Mouse (Mus musculus) T-helper 17 cell (primary cell): ENCODE results near the gene Timp3.
"Not testable (repeated sequence)": the region's sequence is repeated elsewhere in the genome, so short reads cannot be mapped to it uniquely, and the experiment has no call there.

ENCODE experiments used
- in situ Hi-C, 2 experiments: fragments of 300-600 bp; cut with MboI, MseI; formaldehyde crosslinking; loops; 1 replicate in 1 of 2; 2 replicates in 1 of 2; pipeline ENCODE4 v1.15.1; 2025; ENCODE audit warnings: high pct_unique_total_duplicates in 2 of 2

Gene Timp3

DNA sequence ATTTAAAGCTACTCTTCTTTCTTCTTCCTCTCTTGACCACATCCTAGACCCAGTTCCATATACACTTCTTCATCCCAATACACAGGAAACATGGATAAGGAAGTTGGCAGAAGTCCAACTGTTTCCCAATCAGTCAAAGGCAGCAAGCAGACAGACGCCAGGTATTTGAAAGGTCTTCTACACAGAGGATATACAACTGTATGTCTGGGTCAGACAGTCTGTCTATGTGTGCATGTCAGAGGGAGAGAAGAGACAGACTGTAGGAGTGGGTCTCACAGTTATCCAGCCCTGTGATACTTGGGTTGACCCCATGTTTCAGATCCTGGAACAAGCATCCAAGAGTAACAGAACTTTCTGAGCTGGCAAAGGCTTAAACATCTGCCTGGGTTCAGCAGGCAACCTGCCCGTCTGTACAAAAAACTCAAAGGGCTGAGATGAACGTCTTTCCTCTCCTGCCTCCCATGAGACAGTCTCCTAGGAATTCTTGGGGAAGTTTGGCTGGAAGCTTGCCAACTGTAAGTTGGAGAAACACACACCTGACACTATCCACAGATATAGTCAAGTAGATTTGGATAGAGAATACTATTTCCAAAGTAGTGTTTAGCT lies 46.2 kb downstream of the Timp3 start:
- in situ Hi-C loops: no loop called here

DNA sequence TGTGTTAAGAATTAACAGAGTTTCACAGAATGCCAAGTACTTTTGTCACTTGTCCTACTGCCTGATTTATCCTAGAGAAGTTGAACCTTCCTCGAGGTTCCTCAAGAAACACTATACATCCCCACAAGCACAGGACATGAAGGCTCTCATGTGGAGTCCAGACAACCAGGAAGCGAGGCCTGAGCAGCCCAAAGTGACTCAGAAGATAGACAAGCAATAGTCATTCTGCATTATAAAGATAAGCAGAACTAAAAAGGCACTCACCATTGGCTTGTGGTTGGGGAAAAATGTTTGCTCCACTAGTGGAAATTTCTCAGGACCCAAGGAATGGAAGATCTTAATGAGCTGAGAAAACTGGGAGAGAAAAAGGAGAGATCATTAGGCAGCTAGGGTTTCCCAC lies 51.1 kb downstream of the Timp3 start:
- in situ Hi-C loops: no loop called here

DNA sequence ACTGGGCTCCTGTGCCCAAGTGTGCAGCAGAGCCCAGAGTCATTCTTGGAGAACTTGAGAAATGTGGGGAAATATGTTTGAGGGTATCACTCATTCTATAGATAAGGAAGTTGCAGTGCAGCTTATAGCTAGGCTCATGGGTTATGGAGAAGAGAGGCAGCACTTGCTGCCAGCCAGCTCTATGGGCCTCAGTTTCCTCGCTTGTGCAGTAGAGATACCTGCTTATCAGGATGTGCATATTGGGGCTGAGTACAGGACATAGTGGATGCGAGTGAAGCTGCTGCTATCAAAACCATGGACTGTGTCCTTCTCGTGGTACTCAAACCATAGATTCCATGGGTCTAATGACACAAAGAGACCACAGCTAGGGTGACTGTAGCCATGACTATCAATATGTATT lies 52.3 kb downstream of the Timp3 start:
- in situ Hi-C loops: no loop called here

DNA sequence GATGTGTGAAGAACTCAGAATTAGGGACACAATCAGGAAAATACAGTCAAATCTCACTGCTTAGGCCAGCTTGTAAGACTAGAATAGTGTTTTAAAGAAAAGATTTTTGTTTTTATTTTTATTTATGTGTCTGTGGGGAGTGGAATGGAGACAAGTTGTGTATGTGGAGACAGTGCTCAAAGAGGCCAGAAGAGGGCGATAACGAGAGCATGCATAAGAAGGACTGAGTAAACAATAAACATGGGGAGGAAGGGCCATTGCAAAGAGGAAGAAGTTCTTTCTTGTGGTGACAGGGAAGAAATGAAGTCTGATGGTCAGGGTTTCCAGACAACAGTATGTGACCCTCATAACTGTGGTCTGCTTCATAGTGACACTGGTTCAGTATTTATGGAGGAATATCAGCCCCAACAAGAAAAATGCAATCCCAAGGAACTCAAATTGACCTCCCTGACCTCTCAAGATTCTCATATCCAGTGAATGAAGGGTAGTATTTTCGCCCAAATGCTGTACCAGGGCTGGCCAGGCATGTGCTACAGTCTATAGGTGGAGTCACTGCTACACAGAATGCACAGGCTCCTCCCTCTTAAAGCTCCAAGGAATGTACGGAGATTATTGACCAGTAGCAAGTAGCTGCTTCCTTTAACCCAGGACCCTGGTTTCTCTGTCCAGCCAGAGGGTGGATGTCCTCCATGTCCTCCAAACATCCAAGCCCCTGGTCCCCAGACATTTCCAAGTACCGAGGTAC lies 56.8 kb downstream of the Timp3 start:
- in situ Hi-C loops: no loop called here

DNA sequence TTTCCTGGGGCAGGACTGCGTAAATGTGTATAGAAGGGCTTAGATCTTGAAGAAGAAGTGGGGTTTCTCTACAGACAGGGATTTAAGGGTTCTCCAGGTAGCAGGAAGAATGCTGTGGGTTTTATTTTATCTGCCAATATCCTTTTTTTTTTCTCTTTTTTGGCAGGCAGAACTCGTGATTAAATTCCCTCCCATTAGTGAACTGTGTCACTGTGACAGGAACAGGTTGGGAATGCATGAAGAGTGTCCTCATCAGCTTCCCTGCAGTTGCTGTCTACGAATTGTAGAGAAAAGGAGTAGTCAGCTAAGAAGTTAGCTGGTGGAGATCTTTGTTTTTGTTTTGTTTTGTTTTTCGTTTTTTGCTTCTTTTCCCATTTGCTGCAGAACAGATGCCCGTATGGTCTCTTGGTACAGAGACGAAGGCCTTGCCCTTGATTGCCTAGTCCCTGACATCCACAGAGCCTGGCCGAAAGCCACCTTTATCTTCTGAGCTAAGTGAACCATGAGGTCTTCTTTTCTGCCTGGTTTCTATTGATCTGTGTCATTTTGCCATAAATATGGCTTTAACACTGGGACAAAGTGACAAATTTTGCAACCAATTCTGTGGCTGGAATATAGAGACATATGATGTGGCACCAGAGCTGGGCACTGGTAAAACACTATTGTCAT lies 58.3 kb downstream of the Timp3 start:
- in situ Hi-C loops: no loop called here

DNA sequence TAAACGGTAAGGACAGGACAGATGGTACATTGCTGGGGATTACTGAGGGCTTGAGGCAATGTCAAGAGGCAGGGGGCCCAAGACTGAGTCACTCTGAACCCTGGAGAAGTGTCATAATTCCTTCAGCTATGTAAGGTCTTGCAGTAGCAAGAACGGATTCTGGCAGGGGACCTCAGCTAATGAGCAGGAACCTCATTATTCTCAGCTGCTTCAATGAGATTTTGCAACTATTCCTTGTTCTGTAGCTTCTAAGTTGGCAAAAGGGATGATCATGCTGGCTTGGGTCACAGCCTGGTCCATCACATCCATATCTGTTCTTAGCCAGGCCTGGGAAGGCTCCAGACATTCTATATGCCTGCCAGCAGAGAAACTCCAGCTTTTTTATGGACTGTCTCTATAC lies 59.0 kb downstream of the Timp3 start:
- in situ Hi-C loops: no loop called here

DNA sequence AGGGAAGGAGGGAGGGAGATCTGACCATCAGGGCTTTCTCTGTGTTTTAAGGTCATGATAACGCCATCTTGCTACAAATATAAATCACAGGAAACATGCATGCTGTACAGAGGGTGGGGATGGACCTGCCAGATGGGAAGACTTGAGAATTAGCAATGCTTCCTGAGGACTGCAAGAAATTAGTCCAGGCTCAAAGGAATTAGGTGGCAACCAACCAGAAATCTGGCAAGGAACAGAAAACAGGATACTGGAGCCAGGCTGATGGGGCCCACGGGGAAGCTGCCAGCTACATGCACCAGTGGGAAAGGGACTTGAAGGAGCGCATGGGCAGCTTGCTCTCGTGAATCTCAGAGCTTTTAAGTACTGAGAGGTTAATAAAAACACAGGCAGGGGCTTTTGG lies 59.5 kb downstream of the Timp3 start:
- in situ Hi-C loops: no loop called here

DNA sequence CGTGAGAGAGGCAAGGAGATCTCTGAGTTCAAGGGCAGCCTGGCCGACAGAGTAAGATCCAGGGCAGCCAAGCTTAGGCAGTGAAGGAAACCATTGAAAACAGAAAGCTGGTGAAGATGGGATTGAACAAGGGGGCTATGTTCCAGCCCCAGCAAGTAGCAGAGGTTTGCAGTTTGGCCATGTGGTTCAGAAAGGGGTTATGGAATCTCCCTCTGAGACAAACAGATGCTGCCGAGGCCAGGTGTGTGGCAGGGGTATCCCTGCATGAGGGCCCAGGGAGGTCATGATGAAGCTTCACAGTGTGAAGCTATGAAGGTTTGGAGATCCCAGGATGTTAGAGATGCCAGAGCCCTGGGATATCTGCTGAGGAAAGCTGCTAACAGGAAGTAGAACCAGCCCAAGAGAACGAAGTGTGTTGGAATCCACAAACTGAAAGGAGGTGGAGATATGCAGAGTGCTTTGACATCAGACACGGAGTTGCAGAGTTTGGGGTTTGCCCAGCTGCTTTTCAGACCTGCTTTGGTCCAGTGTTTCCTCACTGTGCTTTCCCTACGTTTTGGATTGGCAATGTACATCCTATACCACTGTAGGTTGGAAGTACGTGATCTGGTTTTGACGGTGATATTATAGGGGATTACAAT lies 63.6 kb downstream of the Timp3 start:
- in situ Hi-C loops: no loop called here

DNA sequence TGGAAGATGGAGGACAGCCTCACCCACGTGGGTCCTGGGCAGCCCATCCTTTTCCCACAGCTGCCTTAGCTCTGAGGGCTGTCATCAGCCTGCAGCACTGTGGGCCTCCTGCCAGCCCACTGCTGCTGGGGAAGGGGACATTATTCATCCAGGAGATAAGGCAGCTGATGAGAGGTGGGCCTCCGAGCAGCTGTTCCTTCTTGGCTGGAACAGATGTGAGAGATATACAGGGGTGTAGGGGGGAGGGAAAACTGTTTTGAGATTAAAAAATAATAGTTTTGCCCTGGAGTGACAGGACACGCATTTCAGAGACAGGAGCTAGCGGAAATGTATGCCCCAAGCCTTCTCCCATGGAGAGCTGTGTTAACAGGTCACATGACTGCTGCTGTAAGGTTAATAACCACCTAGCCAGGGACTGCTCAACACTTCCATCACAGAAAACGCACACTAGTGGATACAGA lies 65.5 kb downstream of the Timp3 start:
- in situ Hi-C loops: no loop called here

DNA sequence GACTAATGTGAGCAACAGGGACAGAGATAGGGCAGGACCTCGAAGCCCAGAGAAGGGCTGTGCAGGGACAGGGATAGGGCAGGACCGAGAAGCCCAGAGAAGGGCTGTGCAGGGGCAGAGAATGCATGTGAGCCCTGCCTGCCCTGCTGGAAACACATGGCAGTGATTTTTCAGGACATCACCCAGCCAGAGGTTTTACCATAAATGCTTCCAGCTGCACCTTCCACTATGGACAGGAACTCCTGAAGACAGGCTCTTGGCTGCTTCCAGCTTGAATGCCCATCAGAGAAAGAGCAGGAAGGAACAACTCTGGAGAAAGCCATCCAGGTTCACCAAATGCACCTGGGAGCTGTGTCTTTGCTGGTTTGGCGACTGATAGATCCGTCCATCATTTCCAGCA lies 67.2 kb downstream of the Timp3 start:
- in situ Hi-C loops: no loop called here

DNA sequence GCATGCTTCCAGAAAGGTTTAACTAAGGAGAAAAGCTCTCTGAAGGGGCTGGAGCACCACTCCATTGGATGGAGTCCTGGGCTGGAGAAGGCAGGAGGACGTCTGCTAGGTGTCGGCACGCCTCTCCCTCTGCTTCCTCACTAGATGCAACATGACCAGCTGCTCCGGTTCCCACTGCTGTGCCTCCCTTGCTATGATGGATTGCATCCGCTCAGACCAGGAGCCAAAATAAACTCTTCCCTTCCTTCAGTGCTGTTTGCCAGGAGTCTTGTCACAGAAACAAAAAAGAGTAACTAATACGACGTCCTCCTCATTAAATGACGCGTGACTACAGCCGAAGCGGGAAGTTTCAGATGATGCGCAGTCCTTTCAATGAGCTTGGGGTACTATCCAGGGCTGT lies 68.6 kb downstream of the Timp3 start:
- in situ Hi-C loops: no loop called here

DNA sequence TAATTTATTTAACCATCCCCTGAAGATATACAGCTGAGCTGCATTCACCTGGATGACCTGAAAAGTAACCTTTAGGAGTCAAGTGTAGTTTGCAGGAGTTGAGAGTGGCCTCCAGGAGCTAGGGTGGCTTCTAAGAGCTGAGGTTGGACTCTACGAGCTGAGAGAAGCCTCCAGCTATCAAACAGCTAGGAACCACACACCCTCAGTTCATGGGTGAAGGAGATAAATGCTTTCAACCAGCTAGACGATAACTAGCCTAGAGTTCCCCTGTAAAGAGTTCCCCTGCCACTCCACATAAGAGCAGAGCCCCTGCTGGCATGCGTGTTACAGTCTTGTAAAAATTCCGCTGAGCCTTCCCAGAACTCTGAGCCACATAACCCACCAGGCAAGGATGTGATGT lies 69.2 kb downstream of the Timp3 start:
- in situ Hi-C loops: no loop called here

DNA sequence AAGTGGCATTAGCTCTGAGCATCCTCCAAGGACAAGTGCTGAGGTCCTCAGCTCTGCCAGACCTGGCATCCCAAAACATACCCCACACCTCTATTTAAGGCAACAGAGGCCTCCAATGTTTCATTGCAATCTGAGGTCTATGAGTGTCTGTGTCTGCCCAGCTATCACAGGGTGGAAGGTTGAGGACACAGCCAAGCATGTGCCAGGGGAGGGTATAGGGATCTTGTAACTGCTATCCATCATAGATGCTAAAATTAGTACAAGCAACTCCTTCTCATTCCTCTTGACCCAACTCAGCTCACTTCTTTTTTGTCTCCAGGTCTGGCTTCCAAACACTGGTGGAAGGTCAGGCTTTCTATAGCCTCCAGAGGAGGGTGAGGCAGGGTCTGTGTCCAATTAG lies 71.4 kb downstream of the Timp3 start:
- in situ Hi-C loops: no loop called here

DNA sequence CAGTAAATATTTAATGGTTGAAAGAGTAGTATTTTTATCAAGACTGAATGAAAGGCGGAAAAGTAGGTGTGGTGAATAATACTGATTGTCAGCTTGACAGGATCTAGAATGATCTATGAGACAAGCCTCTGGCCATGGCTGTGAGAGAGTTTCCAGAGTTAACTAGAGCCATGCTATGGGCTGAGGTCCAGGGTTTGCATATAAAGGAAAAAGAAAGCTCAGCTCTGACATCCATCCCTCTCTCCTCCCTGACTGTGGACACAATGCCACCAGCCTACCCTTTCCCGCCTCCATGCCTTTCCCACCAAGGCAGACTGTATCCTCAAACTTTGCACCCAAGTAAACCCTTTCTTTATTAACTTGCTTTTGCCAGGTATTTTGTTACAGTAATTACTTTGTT lies 73.9 kb downstream of the Timp3 start:
- in situ Hi-C loops: no loop called here

DNA sequence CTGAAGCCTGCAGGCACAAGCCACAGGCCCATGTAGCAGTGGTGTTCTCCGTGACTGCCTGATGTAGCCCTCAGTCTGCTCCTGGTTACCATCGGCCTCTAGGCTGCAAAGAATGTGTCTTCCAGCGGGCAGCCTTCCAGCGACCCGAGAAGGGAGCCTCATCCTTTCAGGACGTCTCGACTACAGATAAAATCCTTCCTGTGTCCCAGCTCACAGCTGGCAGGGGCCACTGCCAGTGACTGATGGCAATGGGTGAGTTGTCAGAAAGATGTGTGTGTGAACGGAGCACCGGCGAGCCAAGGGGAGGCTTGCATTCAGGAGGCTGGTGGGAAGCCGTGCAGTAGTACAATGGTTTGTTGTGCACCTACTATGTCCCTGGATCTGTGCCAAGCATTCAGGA lies 75.7 kb downstream of the Timp3 start:
- in situ Hi-C loops: no loop called here

DNA sequence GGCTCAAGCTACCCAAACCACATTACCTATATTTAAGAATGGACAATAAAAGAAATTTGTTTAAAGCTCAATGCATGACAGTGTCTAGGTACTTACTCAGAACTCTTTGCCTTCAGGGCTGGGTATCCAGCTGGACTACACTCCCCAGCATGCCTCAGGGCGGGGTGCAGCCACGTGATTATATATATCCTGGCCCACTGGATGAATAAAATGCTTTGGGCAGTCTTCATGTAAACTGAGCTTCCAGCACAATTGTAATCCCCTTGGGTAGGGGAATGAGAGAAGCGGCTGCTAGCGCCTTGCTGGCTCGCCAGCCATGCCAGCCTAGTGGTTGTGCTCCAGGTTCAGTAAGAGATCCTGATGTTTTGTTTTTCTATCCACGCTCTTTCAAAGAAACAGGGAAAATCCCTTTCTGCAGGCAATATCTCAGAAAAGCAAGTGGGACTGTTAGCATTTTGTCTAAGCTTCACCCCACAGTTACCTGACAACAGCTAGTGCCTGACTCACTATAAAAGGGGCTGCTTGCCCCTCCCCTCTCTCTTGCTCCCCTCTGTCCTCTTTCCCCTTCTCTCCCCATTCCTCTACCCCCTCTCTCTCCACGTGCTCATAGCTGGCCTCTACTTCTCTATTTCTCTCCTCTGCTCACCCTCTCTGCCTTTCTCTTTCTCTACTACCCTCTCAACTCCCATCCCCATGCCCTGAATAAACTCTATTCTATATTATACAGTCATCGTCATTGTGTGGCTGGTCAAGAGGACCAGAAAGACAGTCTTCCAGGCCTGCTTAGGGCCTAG lies 76.4 kb downstream of the Timp3 start:
- in situ Hi-C loops: no loop called here

DNA sequence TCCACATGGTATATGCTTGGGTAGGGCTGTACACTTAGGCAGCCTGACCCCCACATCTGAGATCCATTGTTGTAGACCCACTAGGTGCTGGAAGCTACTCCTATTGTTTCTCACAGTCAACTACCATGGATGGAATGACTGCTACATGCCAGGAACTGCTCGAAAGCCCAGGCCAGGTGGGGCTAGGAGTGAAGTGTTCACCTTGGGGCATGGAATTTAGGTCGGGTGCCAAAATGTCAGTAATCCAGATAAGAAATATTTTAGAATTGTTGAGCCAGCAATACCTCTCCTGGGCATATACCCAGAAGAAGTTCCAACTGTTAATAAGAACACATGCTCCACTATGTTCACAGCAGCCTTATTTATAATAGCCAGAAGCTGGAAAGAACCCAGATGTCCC lies 78.6 kb downstream of the Timp3 start:
- in situ Hi-C loops: not testable (repeated sequence)

DNA sequence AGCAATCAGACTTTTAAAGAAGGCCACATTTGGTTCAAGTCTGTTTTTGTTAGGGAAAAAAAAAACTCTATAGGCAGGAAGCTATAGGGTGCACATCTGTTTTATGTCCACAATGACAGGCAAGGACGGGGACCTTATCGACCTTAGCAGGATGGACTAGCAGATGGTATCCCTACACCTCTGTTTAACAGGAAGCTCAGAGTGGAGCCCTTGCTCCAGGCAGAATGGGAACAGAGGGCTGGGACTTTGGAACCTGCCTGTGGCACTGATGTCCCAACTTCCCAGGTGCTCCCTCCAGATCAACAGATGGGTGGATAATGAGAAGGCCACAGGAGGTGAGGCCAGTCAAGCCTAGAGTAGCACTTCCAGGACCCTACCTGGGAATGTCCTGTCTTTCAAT lies 80.5 kb downstream of the Timp3 start:
- in situ Hi-C loops: no loop called here

DNA sequence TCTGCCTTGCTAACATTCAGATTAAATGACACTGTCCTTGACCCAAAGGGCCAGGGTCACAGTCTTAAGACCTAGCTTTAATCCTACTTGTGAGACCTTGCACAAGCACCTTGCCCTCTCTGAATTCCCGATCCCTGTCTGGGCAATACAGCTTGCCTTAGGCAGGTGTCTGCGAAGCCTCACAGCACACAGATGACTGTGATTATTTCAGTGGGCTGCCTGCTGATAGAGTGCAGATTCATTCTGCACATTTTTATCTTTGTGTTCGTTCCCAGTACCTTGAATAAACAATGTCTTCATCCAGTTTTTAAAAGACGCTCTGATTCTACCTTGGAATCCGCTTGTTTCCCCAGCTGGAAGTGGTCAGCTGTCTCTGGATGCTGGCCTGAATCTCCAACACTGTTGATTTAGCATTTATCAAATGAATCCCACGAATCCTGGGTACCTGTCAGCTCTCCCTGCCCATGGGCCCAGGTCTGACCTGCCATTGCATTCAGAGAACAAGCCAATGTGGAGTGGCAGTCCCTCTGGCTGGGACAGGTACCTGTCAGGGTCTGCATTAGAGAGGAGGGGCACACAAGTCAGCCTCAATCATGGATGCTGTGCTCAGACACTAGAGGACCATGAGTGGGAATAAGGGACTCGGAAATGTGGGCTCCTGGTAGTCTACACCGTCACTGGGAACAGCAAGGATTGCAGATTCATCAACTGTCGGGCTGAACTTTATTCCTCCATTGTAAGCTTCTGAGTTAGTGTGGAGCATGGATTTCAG lies 81.2 kb downstream of the Timp3 start:
- in situ Hi-C loops: no loop called here

DNA sequence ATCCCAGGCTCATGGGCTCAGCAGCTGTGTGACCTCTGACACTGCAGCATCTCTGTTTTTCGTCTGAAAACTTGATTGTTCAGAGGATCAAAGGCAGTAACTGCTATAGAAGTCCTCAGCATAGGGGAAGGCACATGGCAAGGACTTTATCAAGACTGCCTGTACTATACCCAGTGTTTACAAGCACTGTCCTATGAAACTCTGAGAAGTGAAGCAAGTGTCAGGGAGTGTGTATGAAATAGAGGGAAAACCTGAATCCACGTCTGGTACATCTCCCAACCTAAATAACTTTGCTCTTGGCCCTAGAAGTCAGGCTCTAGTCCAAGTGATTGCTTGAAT lies 81.7 kb downstream of the Timp3 start:
- in situ Hi-C loops: no loop called here

DNA sequence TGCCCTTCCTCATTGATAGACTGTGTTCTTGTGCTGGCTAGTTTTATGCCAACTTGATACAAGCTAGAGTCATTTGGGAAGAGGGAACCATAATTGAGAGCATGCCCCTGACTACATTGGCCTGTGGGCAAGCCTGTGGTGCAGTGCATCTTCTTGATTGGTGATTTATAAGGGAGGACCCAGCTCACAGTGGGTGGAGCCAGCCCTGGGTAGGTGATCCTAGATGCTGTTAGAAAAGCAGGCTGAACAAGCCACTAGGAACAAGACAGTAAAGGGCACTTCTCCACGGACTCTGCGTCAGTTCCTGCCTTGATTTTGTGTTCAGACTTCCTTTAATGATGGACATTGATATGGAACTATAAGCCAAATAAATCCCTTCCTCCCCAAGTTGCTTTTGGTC lies 84.5 kb downstream of the Timp3 start:
- in situ Hi-C loops: no loop called here
